Mouse (Mus musculus) limb, embryonic 15.5 days (tissue): Measurements from ENCODE around the gene Epha3. TPM values are rescaled to one million over a fixed set of nuclear protein-coding genes. Genes with fewer than 3 reads are reported as not detected.

Experiments
- ATAC-seq: fragments of 200-750 bp; cut with Nextera tagmentation; 2 replicates; pipeline ENCODE4 v1.8.0; 2017; ENCODE audit warnings: low read depth, moderate TSS enrichment; ENCODE audit not compliant: insufficient number of reproducible peaks, low FRiP score, low TSS enrichment
- H3K27ac ChIP-seq: fragments of 300-500 bp; sonication (generic); 2 replicates; pipeline ENCODE4 v1.5.1; 2015; ENCODE audit warnings: moderate library complexity, mild to moderate bottlenecking, inconsistent platforms
- H3K27me3 ChIP-seq: fragments of 300-500 bp; sonication (generic); 2 replicates; pipeline ENCODE4 v1.6.1; 2015; ENCODE audit warnings: inconsistent platforms
- H3K36me3 ChIP-seq: fragments of 300-500 bp; sonication (generic); 2 replicates; pipeline ENCODE4 v1.6.1; 2015; ENCODE audit warnings: inconsistent platforms
- H3K4me1 ChIP-seq: fragments of 300-500 bp; sonication (generic); 2 replicates; pipeline ENCODE4 v1.6.1; 2015; ENCODE audit warnings: inconsistent platforms
- H3K4me2 ChIP-seq: fragments of 300-500 bp; sonication (generic); 2 replicates; pipeline ENCODE4 v1.6.1; 2015; ENCODE audit warnings: mild to moderate bottlenecking, inconsistent platforms
- H3K4me3 ChIP-seq: fragments of 300-500 bp; sonication (generic); 2 replicates; pipeline ENCODE4 v1.5.1; 2015; ENCODE audit warnings: mild to moderate bottlenecking, inconsistent platforms
- H3K9ac ChIP-seq: fragments of 300-500 bp; sonication (generic); 2 replicates; pipeline ENCODE4 v1.6.1; 2015; ENCODE audit warnings: inconsistent platforms
- H3K9me3 ChIP-seq: fragments of 300-500 bp; sonication (generic); 2 replicates; pipeline ENCODE4 v1.6.1; 2016; ENCODE audit warnings: inconsistent platforms
- WGBS: fragments of 180-500 bp; shearing (Covaris S2); methylation state at CpG from one replicate; pipeline ENCODE4 v1.1.7; 2015; 5-methylcytosine and 5-hydroxymethylcytosine counted together
- polyA plus RNA-seq: library from polyadenylated mRNA; unstranded; fragments of >200 nt; fragmentation: Nextera tagmentation; extraction: Ambion mirVana; gene quantifications from 2 replicates; pipeline ENCODE4 v1.2.1, GENCODE M21; 2015

The Epha3 gene
- polyA plus RNA-seq, 1 experiment from 2014 or later = 18.0 TPM

DNA sequence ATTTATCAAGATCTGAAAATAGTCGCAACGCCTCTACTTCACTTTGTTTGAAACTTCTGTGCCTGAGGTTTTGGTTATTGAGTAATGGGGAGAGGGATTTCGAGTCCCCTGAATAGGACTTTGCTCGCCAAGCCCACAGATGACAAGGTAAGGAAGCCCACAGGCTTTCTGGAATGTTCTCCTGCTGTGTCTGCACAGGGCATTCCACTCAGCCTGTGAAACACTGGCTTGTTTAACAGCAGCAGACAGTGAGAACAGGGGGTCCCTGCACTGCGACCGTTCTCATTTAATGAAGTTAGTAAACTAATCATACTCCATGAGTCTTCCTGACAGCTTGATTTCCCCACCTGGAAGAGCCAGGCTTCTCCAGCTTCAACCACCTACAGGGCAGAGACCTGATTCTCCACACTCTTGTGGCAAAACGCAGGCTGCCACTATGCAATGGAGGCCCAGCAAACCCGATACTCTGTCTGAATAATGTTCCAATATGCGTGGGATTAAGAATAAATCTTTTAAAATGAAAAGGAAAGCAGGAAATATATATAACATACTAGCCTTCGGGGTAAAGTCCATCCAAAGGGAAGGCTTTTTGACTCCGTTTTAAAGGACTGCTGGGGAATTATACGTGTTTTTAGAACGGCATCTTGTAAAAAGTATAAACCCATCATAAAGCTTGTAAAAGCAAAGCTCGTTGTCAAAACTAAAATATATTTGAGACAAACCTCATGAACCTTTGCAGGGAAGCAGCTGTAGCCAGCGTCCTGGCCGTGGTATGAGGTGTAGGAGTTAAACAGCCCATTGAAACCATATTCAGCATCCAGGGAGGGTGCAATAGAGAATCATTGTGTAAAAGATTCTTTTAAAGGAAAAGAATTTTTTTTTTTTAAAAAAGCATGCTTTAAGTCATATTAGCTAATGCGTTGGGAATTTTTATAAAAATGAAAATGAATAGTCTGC, 156.8 kb downstream of the Epha3 start:
- H3K4me2 ChIP-seq = peak overlapping the region; percentile 13; the same call in 1 of the 2 replicates
- peaks cover 4% of the 10 kb centered on the region; the same call in 1 of the 2 replicates for H3K4me1 ChIP-seq
- no peak overlapping the region for H3K9ac ChIP-seq
- H3K36me3 ChIP-seq = no peaks in the 10 kb centered on the region
- no peaks in the 10 kb centered on the region for H3K9me3 ChIP-seq
- ATAC-seq = no peak
- WGBS = 40% methylated on average over 17 of the region's 17 CpGs
- peak overlapping the region; percentile 64 for H3K27ac ChIP-seq
- H3K4me3 ChIP-seq = no peak overlapping the region
- no peaks in the 10 kb centered on the region for H3K27me3 ChIP-seq

DNA sequence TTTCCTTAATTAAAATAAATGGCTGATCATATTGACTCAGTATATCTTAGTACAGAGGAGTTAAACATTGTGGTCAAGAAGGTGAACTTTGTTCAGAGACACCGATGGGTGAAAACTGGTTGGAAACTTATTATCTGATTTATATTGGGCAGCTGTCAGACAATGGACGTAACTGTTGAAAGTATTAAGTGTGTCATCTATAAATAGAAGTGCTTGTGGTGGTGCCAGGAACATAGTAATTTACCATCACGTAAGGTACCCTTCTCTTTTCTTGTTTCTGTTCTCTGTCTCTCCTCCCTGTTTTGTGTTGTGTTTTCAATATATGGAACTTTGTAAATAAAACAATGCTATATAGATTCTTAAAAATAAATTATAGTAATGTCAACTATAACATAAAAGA, 174.6 kb downstream of the Epha3 start:
- Histone ChIP-seq H3K9ac (no peak overlapping the region), H3K4me1 (no peaks in the 10 kb centered on the region), H3K27me3 (no peaks in the 10 kb centered on the region), H3K4me2 (no peak overlapping the region), H3K4me3 (no peak overlapping the region), H3K27ac (no peak overlapping the region), H3K9me3 (no peaks in the 10 kb centered on the region), H3K36me3 (no peaks in the 10 kb centered on the region)
- no peak for ATAC-seq
- 63% methylated on average over 3 of the region's 3 CpGs for WGBS

DNA sequence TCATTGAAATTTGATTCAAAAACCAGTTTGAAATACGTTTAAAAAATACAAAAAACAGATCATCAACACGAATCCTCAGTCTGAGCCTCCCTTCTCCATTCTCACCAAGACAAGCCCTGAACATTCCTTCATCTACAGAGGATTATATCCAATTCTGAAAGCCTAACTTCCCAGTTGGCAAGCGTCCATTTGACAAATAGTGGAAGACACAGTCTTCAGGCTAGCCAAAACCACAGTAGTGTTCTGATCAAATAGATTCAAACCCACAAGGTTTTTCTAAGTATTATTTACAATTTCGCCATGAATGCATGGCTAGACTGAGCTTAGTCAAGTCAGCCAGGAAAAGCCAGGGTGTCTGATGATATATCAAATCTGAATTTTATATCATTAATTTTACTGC, 179.8 kb downstream of the Epha3 start:
- ATAC-seq = no peak
- H3K36me3 ChIP-seq = no peaks in the 10 kb centered on the region
- no peaks in the 10 kb centered on the region for H3K27me3 ChIP-seq
- H3K4me3 ChIP-seq = no peak overlapping the region
- no peak overlapping the region for H3K9ac ChIP-seq
- H3K9me3 ChIP-seq = no peaks in the 10 kb centered on the region
- no peak overlapping the region for H3K4me2 ChIP-seq
- no peaks in the 10 kb centered on the region for H3K4me1 ChIP-seq
- no peak overlapping the region for H3K27ac ChIP-seq
- WGBS = 74% methylated on average over 4 of the region's 4 CpGs

DNA sequence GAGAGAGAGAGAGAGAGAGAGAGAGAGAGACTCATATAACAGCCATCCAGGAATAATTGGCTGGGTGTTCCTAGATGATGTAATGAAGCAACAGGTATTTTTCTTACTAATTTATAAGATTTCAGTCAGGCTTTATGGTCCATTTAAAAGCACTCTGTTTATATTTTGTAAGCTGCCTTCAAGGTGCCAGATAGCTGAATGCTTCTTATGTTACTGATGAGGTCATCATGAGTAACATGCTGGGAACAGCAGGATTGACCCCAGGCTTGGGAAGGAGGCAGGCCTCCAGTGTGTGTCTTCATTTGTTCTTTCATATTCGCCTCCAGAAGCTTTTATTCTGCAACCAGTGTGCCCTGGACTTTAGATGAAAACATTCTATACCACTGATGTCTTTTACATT, 189.5 kb downstream of the Epha3 start:
- Histone ChIP-seq H3K9ac (no peak overlapping the region), H3K9me3 (no peaks in the 10 kb centered on the region), H3K36me3 (no peaks in the 10 kb centered on the region), H3K4me1 (no peaks in the 10 kb centered on the region), H3K27ac (no peak overlapping the region), H3K4me3 (no peak overlapping the region), H3K27me3 (no peaks in the 10 kb centered on the region), H3K4me2 (no peak overlapping the region)
- WGBS = 48% methylated on average over 1 of the region's 1 CpGs
- ATAC-seq = no peak

DNA sequence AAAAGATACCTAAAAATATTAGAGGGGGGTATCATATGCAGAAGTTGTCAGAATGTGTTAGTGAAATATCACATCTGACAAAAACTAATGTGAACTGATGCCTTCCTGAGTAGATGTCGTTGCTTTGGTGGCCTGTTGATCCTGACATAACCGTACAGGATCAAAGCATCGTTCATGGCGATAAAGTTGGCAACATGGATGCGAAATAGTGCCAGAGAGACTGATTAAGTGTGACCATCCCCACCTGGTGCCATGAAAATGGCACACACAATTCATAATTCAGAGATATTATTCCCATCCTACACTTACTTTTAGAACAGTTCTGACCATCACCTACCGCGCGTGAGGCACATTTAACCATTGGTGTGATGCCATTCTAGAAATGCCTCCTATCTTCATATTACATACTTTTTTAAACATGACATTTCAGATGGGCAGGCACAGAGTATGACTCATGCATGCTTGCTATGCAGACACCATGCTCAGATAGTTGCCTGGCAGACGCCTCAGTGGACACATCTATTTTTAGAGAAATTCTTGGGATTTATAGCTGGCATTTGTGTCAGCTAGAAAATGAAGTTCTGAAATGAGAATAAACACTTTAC, 190.6 kb downstream of the Epha3 start:
- no peaks in the 10 kb centered on the region for H3K36me3 ChIP-seq
- ATAC-seq = no peak
- H3K9ac ChIP-seq = no peak overlapping the region

DNA sequence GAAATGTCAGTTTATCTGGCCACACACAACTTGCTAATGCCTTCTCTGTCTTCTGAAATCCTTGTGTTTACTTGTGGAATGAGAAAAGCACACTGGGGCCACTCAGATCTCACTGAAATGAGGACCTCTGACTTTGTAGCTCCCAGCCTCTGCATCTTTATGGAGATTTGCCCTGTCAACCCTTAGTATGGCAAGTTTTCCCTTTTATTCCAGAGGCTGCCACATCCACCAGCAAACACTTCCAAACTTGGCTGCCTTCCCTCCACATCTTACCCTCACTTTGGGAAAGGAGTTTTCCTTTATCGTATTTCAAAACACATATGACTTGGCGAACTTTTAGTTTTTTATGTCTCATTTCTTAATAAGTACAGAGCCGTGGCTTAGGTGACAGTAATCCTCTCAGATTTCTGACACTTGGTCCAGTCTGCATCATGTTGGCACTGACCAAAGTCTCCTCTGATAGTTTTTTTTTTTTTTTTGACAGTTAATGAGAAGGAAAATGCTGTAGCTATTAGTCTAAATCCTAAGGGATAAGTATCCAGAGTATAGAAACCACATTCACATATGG, 198.0 kb downstream of the Epha3 start:
- Histone ChIP-seq H3K36me3 (no peaks in the 10 kb centered on the region), H3K9me3 (no peaks in the 10 kb centered on the region), H3K27ac (no peak overlapping the region), H3K9ac (no peak overlapping the region), H3K27me3 (no peaks in the 10 kb centered on the region), H3K4me3 (no peak overlapping the region), H3K4me1 (no peaks in the 10 kb centered on the region), H3K4me2 (no peak overlapping the region)
- ATAC-seq = no peak
- 30% methylated on average over 3 of the region's 3 CpGs for WGBS

More for the DNA sequence above, 190.6 kb downstream of the Epha3 start:
- Histone ChIP-seq H3K27ac (no peak overlapping the region), H3K4me1 (no peaks in the 10 kb centered on the region), H3K4me3 (no peak overlapping the region), H3K4me2 (no peak overlapping the region), H3K9me3 (no peaks in the 10 kb centered on the region), H3K27me3 (no peaks in the 10 kb centered on the region)
- 73% methylated on average over 9 of the region's 9 CpGs for WGBS

DNA sequence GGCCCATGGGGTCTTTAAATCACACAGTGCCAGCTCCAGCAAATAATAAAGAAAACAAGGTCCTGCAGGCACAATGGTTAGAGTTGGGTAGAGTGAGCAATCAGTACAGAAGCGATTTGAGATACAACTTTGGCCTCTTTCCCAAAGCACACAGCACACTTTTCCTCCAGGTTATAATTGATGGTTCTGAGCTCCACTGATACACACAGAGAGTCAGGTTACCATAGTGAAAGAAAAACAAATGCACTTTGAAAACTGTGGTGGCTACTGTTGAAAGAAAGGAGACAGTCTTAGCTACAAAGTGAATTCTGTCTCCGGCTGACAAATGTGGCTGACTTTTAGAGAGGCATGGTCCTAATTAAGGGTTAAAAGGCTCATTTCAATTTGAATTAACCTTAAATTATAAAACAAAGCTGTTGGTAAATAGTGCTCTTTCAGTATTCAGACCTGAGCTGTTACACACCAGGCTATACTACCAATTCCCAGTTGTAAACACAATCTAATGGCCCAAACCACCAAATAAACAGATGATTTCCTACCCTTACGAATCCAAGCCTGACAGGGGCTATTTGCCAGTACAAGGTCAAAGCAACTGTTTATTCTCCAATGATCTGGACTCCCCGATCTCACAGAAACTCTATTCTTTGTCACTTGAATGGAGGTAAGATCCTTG, 205.5 kb downstream of the Epha3 start:
- no peaks in the 10 kb centered on the region for H3K9me3 ChIP-seq
- H3K9ac ChIP-seq = no peak overlapping the region
- H3K27me3 ChIP-seq = no peaks in the 10 kb centered on the region
- H3K4me3 ChIP-seq = no peak overlapping the region
- no peak for ATAC-seq
- 28% methylated on average over 4 of the region's 4 CpGs for whole genome bisulfite sequencing
- no peak overlapping the region for H3K27ac ChIP-seq
- no peak overlapping the region for H3K4me2 ChIP-seq
- no peaks in the 10 kb centered on the region for H3K36me3 ChIP-seq
- no peaks in the 10 kb centered on the region for H3K4me1 ChIP-seq

DNA sequence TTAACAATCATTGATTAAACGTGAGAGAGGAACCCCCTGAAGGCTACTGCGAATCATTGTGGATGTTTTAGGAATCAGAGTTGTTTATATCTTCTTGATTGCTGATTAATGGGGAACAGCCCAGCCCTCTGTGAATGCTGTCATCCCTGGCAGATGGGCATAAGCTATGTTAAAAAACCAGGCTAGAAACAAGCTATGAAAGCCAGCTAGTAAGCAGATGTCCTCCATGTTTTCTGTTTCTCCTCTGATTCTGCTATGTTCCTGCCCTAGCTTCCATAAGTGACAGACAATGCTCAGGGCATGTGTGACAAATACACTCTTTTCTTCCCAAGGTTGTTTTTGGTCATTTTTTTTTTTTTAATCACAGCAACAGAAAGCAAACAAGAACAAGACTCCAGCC, 206.2 kb downstream of the Epha3 start:
- Histone ChIP-seq H3K36me3 (no peaks in the 10 kb centered on the region), H3K27me3 (no peaks in the 10 kb centered on the region), H3K4me2 (no peak overlapping the region), H3K4me1 (no peaks in the 10 kb centered on the region), H3K27ac (no peak overlapping the region), H3K9me3 (no peaks in the 10 kb centered on the region), H3K4me3 (no peak overlapping the region), H3K9ac (no peak overlapping the region)
- ATAC-seq = no peak
- WGBS = 25% methylated on average over 2 of the region's 2 CpGs

DNA sequence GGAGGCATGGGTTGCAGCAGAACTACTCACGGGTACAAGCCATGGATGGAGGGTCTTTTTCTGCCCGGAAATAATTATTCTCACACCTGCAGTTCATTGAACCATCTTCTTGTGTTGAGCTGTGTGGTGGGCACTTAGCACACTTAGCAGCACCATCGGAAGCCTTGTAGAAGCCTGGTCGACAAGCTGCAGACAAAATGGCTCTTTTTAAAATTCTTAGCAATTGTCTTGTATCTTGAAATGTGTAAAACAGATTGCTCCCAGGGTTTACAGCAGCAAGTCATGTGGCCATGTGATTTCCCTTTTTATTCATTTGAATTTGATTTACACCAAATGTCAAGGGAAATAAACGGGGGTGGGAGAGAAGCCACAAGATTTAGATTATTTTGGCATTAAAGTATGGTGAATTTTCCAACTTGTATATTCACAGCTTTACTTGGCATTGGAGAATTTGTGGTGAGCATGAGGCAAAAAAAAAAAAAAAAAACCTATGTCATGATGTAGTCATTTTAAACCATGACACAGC, 210.5 kb downstream of the Epha3 start:
- no peak overlapping the region for H3K9ac ChIP-seq
- H3K4me2 ChIP-seq = no peak overlapping the region
- H3K27me3 ChIP-seq = no peaks in the 10 kb centered on the region
- H3K4me3 ChIP-seq = no peak overlapping the region
- 60% methylated on average over 5 of the region's 5 CpGs for WGBS
- H3K27ac ChIP-seq = no peak overlapping the region
- H3K36me3 ChIP-seq = no peaks in the 10 kb centered on the region
- no peaks in the 10 kb centered on the region for H3K9me3 ChIP-seq
- H3K4me1 ChIP-seq = no peaks in the 10 kb centered on the region
- ATAC-seq = no peak

DNA sequence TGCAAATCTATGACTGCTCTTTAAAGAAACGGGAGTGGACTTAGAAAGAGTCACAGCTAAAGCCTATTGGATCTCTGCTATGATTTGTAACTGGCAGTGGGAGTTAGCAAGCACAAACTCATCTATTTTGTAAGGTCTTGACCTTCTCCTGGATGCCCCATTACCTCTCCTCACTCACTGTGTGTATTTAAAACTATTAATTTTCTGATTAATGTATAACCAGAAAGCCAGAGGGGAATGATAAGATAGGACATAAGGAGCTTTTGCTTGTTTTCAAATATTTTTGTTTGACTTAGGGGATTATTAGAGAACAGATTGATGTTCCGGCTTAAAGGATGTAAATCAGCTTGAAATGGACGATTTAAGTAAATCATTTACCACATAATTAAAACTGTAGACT, 213.2 kb downstream of the Epha3 start:
- Histone ChIP-seq H3K4me3 (no peak overlapping the region), H3K4me2 (no peak overlapping the region), H3K9me3 (no peaks in the 10 kb centered on the region), H3K36me3 (no peaks in the 10 kb centered on the region), H3K9ac (no peak overlapping the region), H3K27ac (no peak overlapping the region), H3K27me3 (no peaks in the 10 kb centered on the region), H3K4me1 (no peaks in the 10 kb centered on the region)
- 89% methylated on average over 3 of the region's 3 CpGs for WGBS
- no peak for ATAC-seq

DNA sequence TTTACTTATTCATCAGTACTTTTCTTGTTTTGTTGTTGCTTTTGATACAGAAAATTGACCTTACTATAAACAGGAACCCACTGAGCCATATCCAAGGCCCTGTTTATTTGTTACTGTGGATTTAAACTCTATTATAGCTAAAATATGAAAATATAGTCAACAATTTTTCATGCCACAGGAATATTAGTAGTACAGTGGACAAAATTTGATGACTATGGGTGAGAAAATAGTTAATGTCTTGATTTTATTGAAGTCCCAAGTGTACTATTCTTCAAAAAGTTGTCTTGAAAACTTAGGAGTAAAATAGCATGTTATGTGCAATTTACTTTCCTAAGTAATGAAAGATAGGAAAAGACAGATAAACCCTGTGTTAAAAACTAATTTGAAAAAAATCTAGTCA, 217.4 kb downstream of the Epha3 start:
- no peaks in the 10 kb centered on the region for H3K36me3 ChIP-seq
- H3K9me3 ChIP-seq = no peaks in the 10 kb centered on the region
- no peak overlapping the region for H3K4me3 ChIP-seq
- no peak overlapping the region for H3K9ac ChIP-seq
- H3K4me1 ChIP-seq = no peaks in the 10 kb centered on the region
- H3K27me3 ChIP-seq = no peaks in the 10 kb centered on the region
- no peak overlapping the region for H3K4me2 ChIP-seq
- ATAC-seq = no peak
- no peak overlapping the region for H3K27ac ChIP-seq
